Mouse (Mus musculus) heart, postnatal 0 days (tissue): ENCODE measurements at regions not wholly inside any gene's neighbourhood (a gene's known extent, or its start where the extent isn't known, plus 50 kb on each side); places are given as distances from the start of the nearest gene placed in this dataset.

Experiments
- ATAC-seq: fragments of 200-750 bp; cut with Nextera tagmentation; 2 replicates; pipeline ENCODE4 v1.8.0; 2017; ENCODE audit warnings: low read depth, moderate number of reproducible peaks, moderate library complexity; ENCODE audit not compliant: insufficient read depth
- DNase-seq: peaks from one replicate; pipeline ENCODE4 v3.0.0-alpha.2; 2016; ENCODE audit warnings: low spot score
- H3K27ac ChIP-seq: fragments of 300-500 bp; sonication (generic); 2 replicates; pipeline ENCODE4 v1.5.1; 2014; ENCODE audit warnings: low read depth, mild to moderate bottlenecking
- H3K27me3 ChIP-seq: fragments of 300-500 bp; sonication (generic); 2 replicates; pipeline ENCODE4 v1.6.1; 2014; ENCODE audit warnings: low read length, mixed read lengths; ENCODE audit not compliant: control insufficient read depth, insufficient read depth
- H3K36me3 ChIP-seq: fragments of 300-500 bp; sonication (generic); replicated peaks from 2 replicates; pipeline ENCODE4 v1.6.1; 2014; ENCODE audit warnings: low read length, mixed read lengths; ENCODE audit not compliant: control insufficient read depth, insufficient read depth
- H3K4me1 ChIP-seq: fragments of 300-500 bp; sonication (generic); 2 replicates; pipeline ENCODE4 v1.6.1; 2014; ENCODE audit warnings: antibody characterized with exemption; ENCODE audit not compliant: control insufficient read depth, insufficient read depth
- H3K4me2 ChIP-seq: fragments of 300-500 bp; sonication (generic); 2 replicates; pipeline ENCODE4 v1.6.1; 2014; ENCODE audit warnings: low read depth, mild to moderate bottlenecking, low read length, moderate library complexity
- H3K4me3 ChIP-seq: fragments of 300-500 bp; sonication (generic); 2 replicates; pipeline ENCODE4 v1.5.1; 2014; ENCODE audit warnings: low read depth, low read length
- H3K9ac ChIP-seq: fragments of 300-500 bp; sonication (generic); replicated peaks from 2 replicates; pipeline ENCODE4 v1.6.1; 2014; ENCODE audit warnings: low read depth, low read length, mixed read lengths
- H3K9me3 ChIP-seq: fragments of 300-500 bp; sonication (generic); replicated peaks from 2 replicates; pipeline ENCODE4 v1.6.1; 2016; ENCODE audit warnings: low read length; ENCODE audit not compliant: control insufficient read depth
- CTCF ChIP-seq: IDR thresholded peaks from 2 replicates; pipeline ENCODE4 v1.5.1; 2016; ENCODE audit warnings: antibody characterized with exemption, control low read depth, low read depth
- EP300 ChIP-seq: IDR thresholded peaks from 2 replicates; pipeline ENCODE4 v1.6.1; 2016; ENCODE audit warnings: antibody characterized with exemption, low read depth
- WGBS: fragments of 180-500 bp; shearing (Covaris S2); extraction: QIAGEN DNeasy Blood & Tissue Kit; methylation state at CpG from one replicate; pipeline ENCODE4 v1.1.7; 2014; 5-methylcytosine and 5-hydroxymethylcytosine counted together

GRCm38 (mm10) chr1:113703462-113703861 is 1838.7 kb upstream of the Dsel start:
- no peak for TF ChIP-seq EP300
- no peak for TF ChIP-seq CTCF
- no peaks in the 10 kb centered on the region for H3K27me3 ChIP-seq
- no peaks in the 10 kb centered on the region for H3K4me1 ChIP-seq
- H3K9me3 ChIP-seq: peaks cover 3% of the 10 kb centered on the region; the same call in 1 of the 2 replicates
- no peak overlapping the region for H3K4me2 ChIP-seq
- ATAC-seq (no peak), DNase-seq (no peak)
- no peak overlapping the region for H3K27ac ChIP-seq
- H3K9ac ChIP-seq: no peak overlapping the region
- WGBS: 70% methylated on average over 1 of the region's 1 CpGs
- no peak overlapping the region for H3K4me3 ChIP-seq
- H3K36me3 ChIP-seq: no peaks in the 10 kb centered on the region

- Histone ChIP-seq H3K4me1 (no peaks in the 10 kb centered on the region), H3K4me3 (no peak overlapping the region), H3K27me3 (no peaks in the 10 kb centered on the region), H3K36me3 (no peaks in the 10 kb centered on the region), H3K4me2 (no peak overlapping the region), H3K9me3 (no peaks in the 10 kb centered on the region), H3K27ac (no peak overlapping the region), H3K9ac (no peak overlapping the region)
- no peak for TF ChIP-seq CTCF
- no peak for TF ChIP-seq EP300
- WGBS: 59% methylated on average over 2 of the region's 2 CpGs
- ATAC-seq: no peak
- DNase-seq: no peak
Observed at GRCm38 (mm10) chr1:113688614-113689013, 1823.9 kb upstream of the Dsel start.

DNA sequence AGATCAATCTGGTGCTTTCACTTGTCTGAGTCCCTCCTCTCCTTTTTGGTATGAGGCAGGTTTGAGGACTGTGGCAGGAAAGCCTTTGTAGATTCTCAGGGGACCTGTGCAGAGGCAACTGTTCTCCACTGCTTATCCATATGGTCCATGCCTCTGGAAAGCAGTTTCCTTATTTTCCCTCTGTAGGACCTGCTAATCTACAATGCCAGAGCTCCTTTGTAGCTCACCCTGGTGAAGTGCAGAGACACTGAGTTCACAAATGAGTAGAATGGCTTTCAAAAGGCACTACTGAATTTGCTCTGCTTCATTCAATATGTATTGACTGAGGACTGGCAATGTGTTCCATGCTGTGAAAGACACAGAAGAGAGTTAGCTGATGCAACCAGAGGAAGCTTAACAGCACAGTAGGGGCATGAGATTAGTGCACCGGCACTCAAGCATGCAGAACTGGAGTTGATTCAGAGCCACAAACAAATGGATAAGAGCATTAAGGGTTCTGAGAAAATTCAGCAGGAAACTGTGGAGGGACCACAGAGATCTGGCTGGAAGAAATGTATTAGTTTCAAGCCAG is 1811.7 kb upstream of the Dsel start:
- H3K4me1 ChIP-seq: no peaks in the 10 kb centered on the region
- WGBS: 50% methylated on average over 1 of the region's 1 CpGs
- no peak for DNase-seq

GRCm38 (mm10) chr1:113630898-113631297 is 1766.2 kb upstream of the Dsel start:
- Histone ChIP-seq H3K27me3 (no peaks in the 10 kb centered on the region), H3K4me1 (no peaks in the 10 kb centered on the region), H3K4me2 (no peak overlapping the region), H3K4me3 (no peak overlapping the region), H3K27ac (no peak overlapping the region), H3K36me3 (no peaks in the 10 kb centered on the region), H3K9me3 (peaks cover 5% of the 10 kb centered on the region), H3K9ac (no peak overlapping the region)
- TF ChIP-seq CTCF (no peak), EP300 (no peak)
- ATAC-seq (peak; percentile 55), DNase-seq (peak; percentile 11)
- WGBS: 53% methylated on average over 1 of the region's 1 CpGs

More for the DNA sequence above, 1811.7 kb upstream of the Dsel start:
- no peak overlapping the region for H3K9ac ChIP-seq
- no peak overlapping the region for H3K4me2 ChIP-seq
- H3K4me3 ChIP-seq: no peak overlapping the region
- no peak overlapping the region for H3K27ac ChIP-seq
- TF ChIP-seq EP300: no peak
- TF ChIP-seq CTCF: no peak
- H3K9me3 ChIP-seq: no peaks in the 10 kb centered on the region
- no peak for ATAC-seq
- H3K36me3 ChIP-seq: no peaks in the 10 kb centered on the region
- no peaks in the 10 kb centered on the region for H3K27me3 ChIP-seq
